Mouse (Mus musculus) brain, embryonic 14.5 days (tissue): Measurements from ENCODE around the gene Itpr3. TPM values are rescaled to one million over a fixed set of nuclear protein-coding genes. Genes with fewer than 3 reads are reported as not detected.

Experiments used
- DNase-seq: peaks from one replicate; pipeline ENCODE4 v3.0.0-alpha.2; 2011; ENCODE audit warnings: low read depth
- CTCF ChIP-seq: fragments of 200-500 bp; IDR thresholded peaks from 2 replicates; pipeline ENCODE4 v1.5.1; 2012; ENCODE audit warnings: inconsistent platforms, mild to moderate bottlenecking, moderate library complexity, borderline replicate concordance; ENCODE audit not compliant: insufficient read depth, insufficient read length; ENCODE audit errors: extremely low read depth
- POLR2A ChIP-seq: fragments of 200-500 bp; IDR thresholded peaks from 2 replicates; pipeline ENCODE4 v1.6.1; 2012; ENCODE audit warnings: mild to moderate bottlenecking, inconsistent platforms, borderline replicate concordance; ENCODE audit not compliant: poor library complexity, insufficient read depth, insufficient read length, severe bottlenecking; ENCODE audit errors: extremely low read depth
- polyA plus RNA-seq: library from polyadenylated mRNA; depleted of rRNA; stranded (reverse); fragments of >200 nt; gene quantifications from 2 replicates; pipeline ENCODE4 v1.2.3, GENCODE M21; 2012; rRNA removed

Itpr3 gene
- polyA plus RNA-seq, 1 experiment: 3.4 TPM

DNA sequence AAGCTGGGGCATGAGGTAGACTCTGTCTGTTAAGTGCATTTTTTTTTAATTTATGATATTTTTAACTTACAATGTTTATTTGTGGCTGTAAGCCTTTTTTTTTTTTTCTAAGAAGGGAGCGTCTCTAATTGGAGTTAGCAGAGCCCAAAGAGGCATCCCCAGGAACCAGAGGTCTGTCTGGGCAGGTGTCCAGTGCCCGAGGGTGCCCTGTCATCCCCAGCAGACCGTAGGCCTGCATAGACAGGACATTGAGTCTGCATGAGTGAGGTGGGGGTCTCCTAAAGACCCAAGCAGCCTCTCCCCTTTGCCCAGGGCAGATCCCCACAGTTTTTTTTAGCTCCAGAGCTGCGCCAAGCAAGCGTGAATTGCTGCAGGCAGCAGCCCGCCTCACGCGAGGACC is 98.6 kb downstream of the Itpr3 start:
- no peak for DNase-seq
- no peak for TF ChIP-seq CTCF
- TF ChIP-seq POLR2A: no peak

DNA sequence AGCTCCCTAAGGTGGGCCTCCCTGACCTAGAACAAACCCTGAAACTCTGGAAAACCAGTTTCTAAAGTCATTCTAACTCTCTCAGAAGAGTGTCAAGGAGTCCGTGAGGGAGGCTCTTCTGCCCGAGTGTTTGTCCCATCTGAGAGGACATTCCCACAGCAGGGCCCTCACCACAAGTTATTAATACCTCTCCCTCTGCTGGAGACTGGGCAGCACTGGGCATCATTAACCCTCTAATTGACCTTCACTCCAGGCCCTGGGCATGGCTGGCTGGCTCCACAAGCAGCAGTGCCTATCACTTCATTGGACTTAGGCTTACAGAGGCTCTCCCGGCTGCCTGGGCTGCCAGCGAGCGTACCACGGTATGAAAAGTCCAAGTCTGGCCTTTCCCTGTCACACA is 101.3 kb downstream of the Itpr3 start:
- no peak for DNase-seq
- TF ChIP-seq POLR2A (no peak), CTCF (no peak)

DNA sequence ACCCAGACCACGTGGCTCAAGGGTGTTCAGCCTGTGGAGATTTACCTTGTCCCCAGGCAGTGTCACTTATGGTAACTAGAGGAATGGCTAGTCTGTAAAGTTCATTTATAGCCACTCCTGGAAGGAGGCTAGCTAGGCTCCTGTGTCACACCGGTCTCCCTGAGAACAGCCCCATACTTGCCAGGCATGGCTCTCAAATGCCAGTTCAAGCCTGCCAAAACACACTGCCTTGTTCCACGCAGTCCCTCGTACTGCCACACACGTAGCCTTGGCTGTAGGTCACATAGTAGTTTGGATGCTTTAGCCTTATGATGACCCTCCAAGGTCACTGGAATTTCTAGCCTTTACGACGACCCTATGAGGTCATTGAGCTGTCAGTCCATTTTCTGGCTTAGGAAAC is 102.1 kb downstream of the Itpr3 start:
- TF ChIP-seq POLR2A (no peak), CTCF (no peak)
- no peak for DNase-seq

DNA sequence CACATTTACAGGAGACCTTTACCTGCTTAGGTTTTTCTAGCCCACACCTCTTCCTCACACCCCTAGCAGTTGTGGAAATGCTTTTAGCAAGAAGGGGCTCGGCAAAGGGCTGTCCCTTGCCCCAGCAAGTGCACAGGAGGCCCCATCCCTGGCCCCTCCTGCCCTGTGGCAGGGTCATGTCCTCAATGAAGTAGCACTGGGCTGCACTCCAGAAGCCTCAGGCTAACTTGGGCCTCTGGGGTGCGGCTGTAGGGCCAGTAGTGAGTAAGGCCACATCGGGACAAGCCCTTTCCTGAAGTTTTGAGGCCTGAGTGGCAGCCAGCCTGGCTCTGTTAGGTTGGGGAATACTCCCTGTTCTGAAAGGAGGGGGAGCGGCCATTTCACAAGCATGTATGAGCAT is 103.8 kb downstream of the Itpr3 start:
- TF ChIP-seq POLR2A (no peak), CTCF (no peak)
- no peak for DNase-seq

DNA sequence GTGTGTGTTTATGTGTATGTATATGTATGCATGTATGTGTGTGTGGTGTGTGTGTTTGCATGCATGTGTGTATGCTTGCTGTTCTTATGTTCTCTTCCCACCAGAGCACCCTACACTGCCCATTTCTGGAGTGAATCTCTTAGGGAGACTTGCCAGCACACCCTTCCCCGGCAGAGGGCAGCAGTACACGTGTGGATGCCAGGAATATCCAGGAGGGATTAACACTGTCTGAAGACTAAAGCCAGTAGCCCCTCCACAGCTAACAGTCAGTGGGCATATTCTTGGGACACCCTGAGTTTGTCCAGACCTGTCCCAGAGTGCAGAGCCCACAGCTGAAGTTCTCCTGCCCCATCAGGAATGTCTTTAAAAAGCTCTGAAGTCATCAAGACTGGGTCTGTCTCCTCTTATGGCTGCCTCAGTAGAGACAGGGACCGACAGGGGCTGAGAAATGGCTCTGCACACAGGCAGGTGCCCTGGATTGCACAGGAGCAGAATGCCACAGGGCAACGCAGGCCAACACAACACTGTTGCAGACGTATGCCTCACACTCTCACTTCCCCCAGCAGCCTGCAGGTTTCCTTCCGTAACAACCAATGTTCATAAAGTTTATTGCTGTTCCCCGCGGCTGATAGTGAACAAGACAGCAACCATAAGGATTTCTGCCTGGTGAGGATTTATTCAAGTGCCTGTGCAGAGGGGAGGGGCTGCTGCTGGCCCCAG is 108.1 kb downstream of the Itpr3 start:
- DNase-seq: peak; percentile 74
- no peak for TF ChIP-seq POLR2A
- TF ChIP-seq CTCF: peak; percentile 75

DNA sequence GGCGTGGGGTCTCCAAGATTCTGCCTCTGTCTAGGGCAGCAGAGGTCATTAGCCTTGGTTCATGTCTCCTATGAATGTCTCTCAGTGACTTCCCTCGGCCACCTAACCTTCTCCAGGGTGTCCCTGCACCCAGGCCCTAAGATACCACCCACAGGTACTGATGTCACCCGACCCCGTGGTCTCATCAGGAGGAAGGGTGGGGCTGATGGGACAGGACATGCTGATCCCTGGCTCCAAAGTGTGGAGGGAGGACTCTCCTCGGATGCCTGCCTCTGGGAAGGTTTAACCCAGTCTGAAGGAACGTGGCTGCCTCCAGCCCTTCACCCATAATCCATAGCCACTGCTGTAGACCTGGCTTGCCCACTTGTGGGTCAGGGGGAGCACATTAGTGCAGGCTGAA is 109.8 kb downstream of the Itpr3 start:
- TF ChIP-seq CTCF (no peak), POLR2A (no peak)

DNA sequence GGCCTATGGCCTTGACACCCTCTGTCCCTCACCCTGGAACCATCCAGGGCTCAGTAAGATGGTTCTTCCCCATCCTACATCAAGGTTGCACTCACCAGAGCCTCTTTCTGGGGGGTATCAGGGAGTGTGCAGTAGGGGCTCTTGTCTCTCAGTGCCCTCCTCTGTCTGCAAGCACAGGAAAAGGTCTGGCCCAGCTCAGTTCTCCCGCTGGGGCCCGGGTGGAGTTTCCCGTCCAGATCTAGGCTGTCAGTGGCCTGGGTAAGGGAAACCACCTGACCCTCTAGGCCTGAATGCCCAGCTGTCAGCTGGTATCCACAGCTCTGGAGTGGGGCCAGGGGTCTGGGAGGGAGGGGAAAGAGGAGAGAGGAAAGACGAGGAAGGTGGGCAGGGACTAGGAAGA is 110.4 kb downstream of the Itpr3 start, which contains the start of gene Ip6k3:
Gene Ip6k3 (minus strand): TSS at position 251 of the 400 bp plus-strand sequence.
- no peak for DNase-seq
- TF ChIP-seq CTCF: no peak
- TF ChIP-seq POLR2A: no peak

More for the DNA sequence above, 109.8 kb downstream of the Itpr3 start:
- DNase-seq: no peak

DNA sequence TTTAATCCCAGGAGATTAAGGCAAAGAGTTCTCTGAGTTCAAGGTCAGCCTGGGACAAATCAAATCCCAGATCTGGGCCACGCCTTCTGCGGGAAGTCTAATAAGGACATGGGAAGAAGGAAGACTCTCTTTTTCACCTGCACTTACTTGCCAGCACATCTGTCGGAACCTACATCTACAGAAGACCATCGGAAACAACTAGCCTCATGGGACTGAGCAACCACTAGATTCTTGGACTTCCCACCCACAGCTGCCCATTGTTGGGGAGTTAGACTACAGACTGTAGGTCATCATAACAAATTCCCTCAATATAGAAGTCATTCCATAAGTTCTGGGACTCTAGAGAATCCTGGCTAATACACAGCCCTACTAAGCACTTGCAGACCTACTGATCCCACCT is 111.5 kb downstream of the Itpr3 start:
- no peak for DNase-seq
- TF ChIP-seq CTCF (no peak), POLR2A (no peak)

DNA sequence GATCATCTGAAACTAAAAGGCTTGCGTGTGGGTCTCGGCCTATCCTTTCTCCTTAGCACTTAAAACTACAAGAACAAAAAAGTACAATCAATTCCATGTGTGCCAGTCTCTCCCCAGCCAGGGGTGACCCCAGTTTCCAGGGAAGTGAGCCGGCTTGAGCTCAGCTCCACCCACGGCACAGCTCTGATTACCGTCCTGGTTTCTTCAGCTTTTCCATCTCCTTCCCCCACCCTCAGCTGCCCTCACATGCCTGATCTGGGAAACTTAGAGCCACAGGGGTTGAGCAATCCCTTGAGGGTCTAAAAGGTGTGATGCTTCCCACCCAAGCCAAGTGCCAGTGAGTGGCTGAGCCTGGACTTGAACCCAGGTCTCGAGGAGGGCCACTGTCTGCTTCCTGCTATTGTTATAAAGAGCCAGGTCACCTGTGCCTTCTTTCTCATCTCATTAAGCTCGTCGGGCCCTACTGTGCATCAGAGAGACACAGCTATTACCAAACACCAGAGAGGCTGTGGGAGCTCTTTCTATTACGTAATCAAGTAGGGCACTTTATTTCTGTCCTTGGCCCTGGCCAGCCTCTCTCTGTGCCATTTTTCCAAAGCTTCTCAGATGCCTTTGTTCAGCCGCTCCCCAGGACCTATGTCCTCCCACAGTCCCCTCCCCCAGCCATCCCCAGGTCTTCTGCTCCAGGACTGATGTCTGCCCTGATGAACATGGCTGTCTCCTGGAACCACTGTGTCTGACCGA is 113.0 kb downstream of the Itpr3 start:
- no peak for DNase-seq
- TF ChIP-seq POLR2A (no peak), CTCF (no peak)

DNA sequence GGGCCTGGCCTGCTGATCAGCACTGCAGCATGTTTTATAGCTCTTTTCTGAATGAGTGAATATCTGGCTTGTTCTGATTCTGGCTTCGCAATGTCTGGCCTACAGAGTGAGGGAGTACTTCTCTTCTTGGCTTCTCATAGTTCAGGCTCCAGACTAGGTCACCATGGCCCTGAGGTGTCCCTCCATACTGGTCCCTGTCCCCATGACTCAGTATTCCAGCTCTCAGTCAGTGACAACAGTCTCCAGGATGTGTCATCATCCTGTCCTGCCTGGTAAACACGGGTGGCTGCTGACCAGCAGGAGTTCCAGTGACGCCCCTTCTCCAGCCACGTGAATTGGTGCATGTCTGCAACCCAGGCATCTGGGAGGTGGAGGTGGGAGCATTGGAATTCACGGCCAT is 114.0 kb downstream of the Itpr3 start:
- no peak for DNase-seq
- no peak for TF ChIP-seq CTCF

Other genes starting within 250 kb of the Itpr3 start
- 0.04 TPM in 1 of 2 replicates, not detected in the other for gene Nkx2-5, start 212.3 kb upstream of the Itpr3 start, polyA plus RNA-seq
- gene Kifc5b, start 140.2 kb upstream of the Itpr3 start, polyA plus RNA-seq: 9.9 and 15.7 TPM in 2 replicates
- gene Phf1, start 124.3 kb upstream of the Itpr3 start, polyA plus RNA-seq: 50.0 and 66.4 TPM in 2 replicates
- gene Cuta, start 117.7 kb upstream of the Itpr3 start, polyA plus RNA-seq: 88.9 and 145 TPM in 2 replicates
- 120 and 136 TPM in 2 replicates for gene Syngap1, start 116.1 kb upstream of the Itpr3 start, polyA plus RNA-seq
- gene Zbtb9, start 84.1 kb upstream of the Itpr3 start, polyA plus RNA-seq: 22.9 and 25.1 TPM in 2 replicates
- 31.0 and 35.1 TPM in 2 replicates for gene Bak1, start 28.3 kb upstream of the Itpr3 start, polyA plus RNA-seq
- gene Uqcc2, start 76.6 kb downstream of the Itpr3 start, polyA plus RNA-seq: 242 and 333 TPM in 2 replicates
- 0.29 and 0.33 TPM in 2 replicates for gene Ip6k3, start 110.5 kb downstream of the Itpr3 start, polyA plus RNA-seq
- gene Lemd2, start 147.2 kb downstream of the Itpr3 start, polyA plus RNA-seq: 117 and 154 TPM in 2 replicates